Mouse (Mus musculus) neural tube, embryonic 15.5 days (tissue): ENCODE measurements at regions not wholly inside any gene's neighbourhood (a gene's known extent, or its start where the extent isn't known, plus 50 kb on each side); places are given as distances from the start of the nearest gene placed in this dataset.

Experiments
- ATAC-seq: fragments of 200-750 bp; cut with Nextera tagmentation; 2 replicates; pipeline ENCODE4 v1.8.0; 2017; ENCODE audit warnings: mild to moderate bottlenecking, moderate TSS enrichment, moderate library complexity; ENCODE audit not compliant: low FRiP score
- H3K27ac ChIP-seq: fragments of 300-500 bp; sonication (generic); replicated peaks from 2 replicates; pipeline ENCODE4 v1.5.1; 2015; ENCODE audit warnings: mild to moderate bottlenecking, inconsistent platforms
- H3K27me3 ChIP-seq: fragments of 300-500 bp; sonication (generic); replicated peaks from 2 replicates; pipeline ENCODE4 v1.6.1; 2015; ENCODE audit warnings: inconsistent platforms
- H3K36me3 ChIP-seq: fragments of 300-500 bp; sonication (generic); 2 replicates; pipeline ENCODE4 v1.6.1; 2015; ENCODE audit warnings: inconsistent platforms
- H3K4me1 ChIP-seq: fragments of 300-500 bp; sonication (generic); 2 replicates; pipeline ENCODE4 v1.6.1; 2015; ENCODE audit warnings: inconsistent platforms
- H3K4me2 ChIP-seq: fragments of 300-500 bp; sonication (generic); 2 replicates; pipeline ENCODE4 v1.6.1; 2015; ENCODE audit warnings: inconsistent platforms, mild to moderate bottlenecking, moderate library complexity
- H3K4me3 ChIP-seq: fragments of 300-500 bp; sonication (generic); replicated peaks from 2 replicates; pipeline ENCODE4 v1.5.1; 2015; ENCODE audit warnings: mild to moderate bottlenecking, inconsistent platforms
- H3K9ac ChIP-seq: fragments of 300-500 bp; sonication (generic); replicated peaks from 2 replicates; pipeline ENCODE4 v1.6.1; 2015; ENCODE audit warnings: mild to moderate bottlenecking, inconsistent platforms
- H3K9me3 ChIP-seq: fragments of 300-500 bp; sonication (generic); replicated peaks from 2 replicates; pipeline ENCODE4 v1.6.1; 2016; ENCODE audit warnings: inconsistent platforms
- WGBS: fragments of 180-500 bp; shearing (Covaris S2); methylation state at CpG from one replicate; pipeline ENCODE4 v1.1.7; 2015; ENCODE audit warnings: mixed read lengths; 5-methylcytosine and 5-hydroxymethylcytosine counted together

- Histone ChIP-seq H3K9ac (no peak overlapping the region), H3K9me3 (no peaks in the 10 kb centered on the region), H3K27ac (no peak overlapping the region), H3K4me1 (no peaks in the 10 kb centered on the region), H3K4me2 (no peak overlapping the region), H3K36me3 (no peaks in the 10 kb centered on the region), H3K27me3 (no peaks in the 10 kb centered on the region), H3K4me3 (no peak overlapping the region)
- no peak for ATAC-seq
- WGBS, result 82% methylated on average over 2 of the region's 2 CpGs
Observed at GRCm38 (mm10) chr2:148522936-148523335, 79.6 kb upstream of the Cd93 start.

GRCm38 (mm10) chr2:148521966-148522575, 78.7 kb upstream of the Cd93 start:
- H3K27me3 ChIP-seq, result no peaks in the 10 kb centered on the region
- 76% methylated on average over 5 of the region's 5 CpGs for WGBS

GRCm38 (mm10) chr2:148520291-148520690, 76.9 kb upstream of the Cd93 start:
- H3K9ac ChIP-seq, result no peak overlapping the region
- H3K27ac ChIP-seq, result no peak overlapping the region
- H3K9me3 ChIP-seq, result no peaks in the 10 kb centered on the region
- no peak overlapping the region for H3K4me3 ChIP-seq
- H3K4me1 ChIP-seq, result no peaks in the 10 kb centered on the region
- H3K36me3 ChIP-seq, result no peaks in the 10 kb centered on the region
- 86% methylated on average over 7 of the region's 7 CpGs for WGBS
- ATAC-seq, result no peak
- no peaks in the 10 kb centered on the region for H3K27me3 ChIP-seq
- H3K4me2 ChIP-seq, result no peak overlapping the region

More at GRCm38 (mm10) chr2:148521966-148522575, 78.7 kb upstream of the Cd93 start:
- Histone ChIP-seq H3K27ac (no peak overlapping the region), H3K9me3 (no peaks in the 10 kb centered on the region), H3K36me3 (no peaks in the 10 kb centered on the region), H3K4me2 (no peak overlapping the region), H3K4me3 (no peak overlapping the region), H3K9ac (no peak overlapping the region), H3K4me1 (no peaks in the 10 kb centered on the region)
- no peak for ATAC-seq

- Histone ChIP-seq H3K27me3 (no peaks in the 10 kb centered on the region), H3K36me3 (no peaks in the 10 kb centered on the region), H3K4me1 (no peaks in the 10 kb centered on the region), H3K9ac (no peak overlapping the region), H3K4me2 (no peak overlapping the region), H3K27ac (no peak overlapping the region), H3K4me3 (no peak overlapping the region), H3K9me3 (no peaks in the 10 kb centered on the region)
- no peak for ATAC-seq
- 65% methylated on average over 10 of the region's 10 CpGs for WGBS
Observed at GRCm38 (mm10) chr2:148519689-148520290, 76.4 kb upstream of the Cd93 start.

- Histone ChIP-seq H3K9ac (no peak overlapping the region), H3K4me3 (no peak overlapping the region), H3K27me3 (no peaks in the 10 kb centered on the region), H3K27ac (no peak overlapping the region), H3K9me3 (no peaks in the 10 kb centered on the region), H3K36me3 (no peaks in the 10 kb centered on the region), H3K4me2 (no peak overlapping the region), H3K4me1 (no peaks in the 10 kb centered on the region)
- ATAC-seq, result no peak
- WGBS, result 66% methylated on average over 1 of the region's 1 CpGs
Observed at GRCm38 (mm10) chr2:148517906-148518305, 74.5 kb upstream of the Cd93 start.

GRCm38 (mm10) chr2:148510008-148510681, 66.8 kb upstream of the Cd93 start:
- Histone ChIP-seq H3K27me3 (no peaks in the 10 kb centered on the region), H3K4me1 (no peaks in the 10 kb centered on the region), H3K4me2 (no peak overlapping the region), H3K27ac (no peak overlapping the region), H3K36me3 (no peaks in the 10 kb centered on the region), H3K4me3 (no peak overlapping the region), H3K9me3 (no peaks in the 10 kb centered on the region), H3K9ac (no peak overlapping the region)
- WGBS, result 86% methylated on average over 13 of the region's 13 CpGs
- ATAC-seq, result no peak

- no peak for ATAC-seq
- WGBS, result 88% methylated on average over 4 of the region's 4 CpGs
Observed at GRCm38 (mm10) chr2:148509357-148509756, 66.0 kb upstream of the Cd93 start.

GRCm38 (mm10) chr2:148507523-148507922, 64.2 kb upstream of the Cd93 start:
- Histone ChIP-seq H3K27ac (no peak overlapping the region), H3K4me2 (no peak overlapping the region), H3K9me3 (no peaks in the 10 kb centered on the region), H3K27me3 (no peaks in the 10 kb centered on the region), H3K36me3 (no peaks in the 10 kb centered on the region), H3K9ac (no peak overlapping the region), H3K4me3 (no peak overlapping the region), H3K4me1 (no peaks in the 10 kb centered on the region)
- ATAC-seq, result no peak

More at GRCm38 (mm10) chr2:148509357-148509756, 66.0 kb upstream of the Cd93 start:
- no peaks in the 10 kb centered on the region for H3K36me3 ChIP-seq
- no peak overlapping the region for H3K4me2 ChIP-seq
- no peak overlapping the region for H3K27ac ChIP-seq
- no peaks in the 10 kb centered on the region for H3K27me3 ChIP-seq
- H3K9ac ChIP-seq, result no peak overlapping the region
- no peaks in the 10 kb centered on the region for H3K9me3 ChIP-seq
- H3K4me1 ChIP-seq, result no peaks in the 10 kb centered on the region
- no peak overlapping the region for H3K4me3 ChIP-seq

GRCm38 (mm10) chr2:148506966-148507365, 63.6 kb upstream of the Cd93 start:
- no peak for ATAC-seq
- H3K4me2 ChIP-seq, result no peak overlapping the region
- H3K27ac ChIP-seq, result no peak overlapping the region
- H3K4me3 ChIP-seq, result no peak overlapping the region
- no peak overlapping the region for H3K9ac ChIP-seq
- no peaks in the 10 kb centered on the region for H3K27me3 ChIP-seq
- WGBS, result 84% methylated on average over 3 of the region's 3 CpGs
- H3K9me3 ChIP-seq, result no peaks in the 10 kb centered on the region
- no peaks in the 10 kb centered on the region for H3K36me3 ChIP-seq
- no peaks in the 10 kb centered on the region for H3K4me1 ChIP-seq

GRCm38 (mm10) chr2:148505651-148506050, 62.3 kb upstream of the Cd93 start:
- Histone ChIP-seq H3K27me3 (no peaks in the 10 kb centered on the region), H3K4me1 (no peaks in the 10 kb centered on the region), H3K36me3 (no peaks in the 10 kb centered on the region), H3K27ac (no peak overlapping the region), H3K9me3 (no peaks in the 10 kb centered on the region), H3K4me3 (no peak overlapping the region), H3K9ac (no peak overlapping the region), H3K4me2 (no peak overlapping the region)
- ATAC-seq, result no peak
- WGBS, result 86% methylated on average over 3 of the region's 3 CpGs

GRCm38 (mm10) chr2:148503143-148503854, 59.9 kb upstream of the Cd93 start:
- no peak overlapping the region for H3K27ac ChIP-seq
- H3K36me3 ChIP-seq, result no peaks in the 10 kb centered on the region
- H3K9ac ChIP-seq, result no peak overlapping the region
- H3K4me1 ChIP-seq, result no peaks in the 10 kb centered on the region
- H3K9me3 ChIP-seq, result no peaks in the 10 kb centered on the region
- no peak overlapping the region for H3K4me2 ChIP-seq
- no peak for ATAC-seq
- no peaks in the 10 kb centered on the region for H3K27me3 ChIP-seq
- H3K4me3 ChIP-seq, result no peak overlapping the region
- WGBS, result 88% methylated on average over 2 of the region's 2 CpGs

GRCm38 (mm10) chr2:148502321-148502720, 59.0 kb upstream of the Cd93 start:
- peaks cover 3% of the 10 kb centered on the region; the same call in 1 of the 2 replicates for H3K4me1 ChIP-seq
- no peak for ATAC-seq
- H3K9me3 ChIP-seq, result no peaks in the 10 kb centered on the region
- 86% methylated on average over 2 of the region's 2 CpGs for WGBS
- H3K27me3 ChIP-seq, result no peaks in the 10 kb centered on the region
- H3K4me3 ChIP-seq, result no peak overlapping the region
- no peak overlapping the region for H3K27ac ChIP-seq
- no peak overlapping the region for H3K4me2 ChIP-seq
- H3K9ac ChIP-seq, result no peak overlapping the region
- no peaks in the 10 kb centered on the region for H3K36me3 ChIP-seq
